Mouse (Mus musculus): Measurements from ENCODE around the gene Synpo2. TPM values are rescaled to one million over a fixed set of nuclear protein-coding genes. Genes with fewer than 3 reads are reported as not detected.

The Synpo2 gene
- 0.29 and 0.48 TPM in 2 replicates for polyA plus RNA-seq (2012; ENCODE audit: insufficient read depth, insufficient read length, missing spikeins)

- H3K4me3 ChIP-seq (ENCODE audit: insufficient read depth, low read length): peak within 1 kb of the TSS; percentile 52
- H3K4me1 ChIP-seq (ENCODE audit: control insufficient read depth, insufficient read depth, low read length): no peaks in the 10 kb centered on the region
- no peak within 1 kb of the TSS for H3K27ac ChIP-seq (ENCODE audit: insufficient read depth, low read depth, low read length)
- TF ChIP-seq CTCF (IDR thresholded peaks at IDR 0.05; ENCODE audit: low read depth, low read length) (no peak), POLR2A (IDR thresholded peaks at IDR 0.05; ENCODE audit: borderline replicate concordance, low read depth, low read length) (no peak)
Observed at GRCm38 (mm10) chr3:123235921-123236320, at the start of gene Synpo2. Gene Synpo2, minus strand, starts transcription at chr3:123236149.

DNA sequence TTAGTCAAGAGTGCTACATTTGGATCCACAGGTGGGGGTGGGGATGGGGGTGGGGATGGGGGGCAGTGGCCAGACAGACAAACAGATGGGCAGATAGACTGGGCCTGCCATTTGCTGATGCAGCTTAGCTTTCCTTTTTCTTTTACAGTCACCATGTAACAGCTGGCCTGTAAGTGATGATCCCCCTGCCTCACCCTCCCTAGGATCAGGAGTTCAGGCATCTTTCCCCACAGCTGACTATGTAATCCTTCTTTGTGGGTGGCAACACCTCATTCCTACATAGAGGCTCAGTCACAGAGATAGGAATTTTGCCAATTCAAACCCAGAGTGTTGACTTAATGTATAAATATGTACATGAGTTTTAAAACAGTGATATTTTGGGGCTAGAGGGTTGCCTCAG, 49.7 kb upstream of the Synpo2 start:
- TF ChIP-seq CTCF (IDR thresholded peaks at IDR 0.05; ENCODE audit: low read depth, low read length) (no peak), POLR2A (IDR thresholded peaks at IDR 0.05; ENCODE audit: borderline replicate concordance, low read depth, low read length) (no peak)
- H3K4me3 ChIP-seq (ENCODE audit: insufficient read depth, low read length): no peak overlapping the region
- H3K27ac ChIP-seq (ENCODE audit: insufficient read depth, low read depth, low read length): no peak overlapping the region
- H3K4me1 ChIP-seq (ENCODE audit: control insufficient read depth, insufficient read depth, low read length): no peaks in the 10 kb centered on the region

DNA sequence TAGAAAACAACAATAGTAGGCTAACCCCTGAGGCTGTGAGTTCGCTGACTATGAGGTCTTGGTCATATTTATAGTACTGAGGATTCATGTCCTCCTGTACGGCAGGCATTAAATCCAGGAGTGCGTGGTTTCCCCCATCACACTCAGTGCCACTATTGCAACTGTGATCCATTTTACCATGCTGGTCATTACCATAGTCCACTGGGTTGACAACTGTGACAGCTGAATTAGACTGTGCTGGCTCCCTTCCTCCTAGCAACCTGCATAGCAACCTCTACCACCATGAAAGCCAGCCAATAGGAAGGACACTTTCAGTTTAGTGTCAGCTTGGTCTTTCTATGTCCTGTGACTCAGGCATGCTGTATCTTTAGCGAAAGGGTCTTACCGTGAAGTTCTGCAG, 48.3 kb upstream of the Synpo2 start:
- no peak overlapping the region for H3K27ac ChIP-seq (ENCODE audit: insufficient read depth, low read depth, low read length)
- TF ChIP-seq CTCF (IDR thresholded peaks at IDR 0.05; ENCODE audit: low read depth, low read length) (no peak), POLR2A (IDR thresholded peaks at IDR 0.05; ENCODE audit: borderline replicate concordance, low read depth, low read length) (no peak)
- H3K4me1 ChIP-seq (ENCODE audit: control insufficient read depth, insufficient read depth, low read length): no peaks in the 10 kb centered on the region
- no peak overlapping the region for H3K4me3 ChIP-seq (ENCODE audit: insufficient read depth, low read length)

DNA sequence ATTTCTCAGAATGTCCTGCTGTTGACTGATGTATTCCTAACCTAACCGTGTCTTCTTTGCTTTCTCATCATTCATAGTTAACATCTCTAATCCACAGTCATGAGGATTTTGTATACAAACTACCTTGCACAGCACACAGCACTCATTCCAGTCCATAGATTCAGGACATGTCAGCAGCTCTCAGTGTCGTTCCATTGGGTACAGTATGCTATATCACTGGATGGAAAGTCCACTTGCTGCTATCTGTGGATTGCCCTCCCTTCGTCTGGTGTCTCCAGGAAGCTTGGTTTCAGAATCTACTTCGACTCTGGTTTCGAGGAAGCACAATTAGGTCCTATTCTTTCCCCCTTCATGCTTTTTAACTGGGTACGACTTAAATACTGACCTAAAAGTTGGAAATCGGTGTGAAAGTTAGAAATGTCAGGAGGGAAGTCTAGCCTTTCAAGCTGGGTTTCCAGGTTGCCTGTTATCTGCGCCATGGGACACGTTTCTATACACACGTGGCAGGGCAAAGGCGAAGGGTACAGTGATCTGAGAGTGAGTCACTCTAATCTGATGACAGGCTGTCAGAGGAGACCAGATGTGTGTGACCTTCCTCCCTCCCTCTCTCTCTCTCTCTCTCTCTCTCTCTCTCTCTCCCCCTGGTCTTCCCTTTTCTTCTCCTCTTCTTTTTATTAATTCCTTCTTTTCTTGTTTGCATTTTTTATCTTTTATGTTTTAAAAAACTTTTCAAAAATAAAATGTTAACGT, 47.1 kb upstream of the Synpo2 start:
- H3K27ac ChIP-seq (ENCODE audit: insufficient read depth, low read depth, low read length): no peak overlapping the region
- TF ChIP-seq POLR2A (IDR thresholded peaks at IDR 0.05; ENCODE audit: borderline replicate concordance, low read depth, low read length) (no peak), CTCF (IDR thresholded peaks at IDR 0.05; ENCODE audit: low read depth, low read length) (no peak)
- H3K4me1 ChIP-seq (ENCODE audit: control insufficient read depth, insufficient read depth, low read length): 0 out of 2 replicates have a peak, but pooled peaks cover 3% of the 10 kb centered on the region
- H3K4me3 ChIP-seq (ENCODE audit: insufficient read depth, low read length): no peak overlapping the region

DNA sequence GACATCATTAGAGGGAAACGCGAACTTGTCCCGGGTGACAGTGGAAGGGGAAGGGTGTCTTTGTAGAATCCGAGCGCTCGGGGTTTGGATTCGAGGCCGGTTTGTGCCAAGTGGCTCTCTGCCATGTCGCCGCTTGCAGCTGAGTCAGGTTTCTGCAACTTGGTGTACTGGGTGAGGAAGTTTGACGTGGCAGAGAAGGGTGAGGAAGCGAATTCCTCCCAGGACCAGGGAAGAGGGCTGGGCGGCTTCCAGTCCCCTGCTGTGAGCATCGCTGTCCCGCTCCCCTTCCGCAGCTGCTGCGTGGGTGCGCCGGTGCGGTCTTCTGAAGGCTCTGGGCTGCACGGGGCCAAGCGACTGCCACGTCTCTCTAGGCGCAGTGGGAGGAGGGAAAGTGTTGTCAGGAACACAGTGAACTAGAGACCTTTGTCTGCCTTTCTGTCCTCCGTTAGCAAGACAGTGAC, 31.8 kb upstream of the Synpo2 start:
- TF ChIP-seq CTCF (IDR thresholded peaks at IDR 0.05; ENCODE audit: low read depth, low read length) (no peak), POLR2A (IDR thresholded peaks at IDR 0.05; ENCODE audit: borderline replicate concordance, low read depth, low read length) (no peak)
- H3K4me1 ChIP-seq (ENCODE audit: control insufficient read depth, insufficient read depth, low read length): peaks cover 12% of the 10 kb centered on the region
- H3K27ac ChIP-seq (ENCODE audit: insufficient read depth, low read depth, low read length): peak overlapping the region; percentile 48
- H3K4me3 ChIP-seq (ENCODE audit: insufficient read depth, low read length): peak overlapping the region; percentile 81

DNA sequence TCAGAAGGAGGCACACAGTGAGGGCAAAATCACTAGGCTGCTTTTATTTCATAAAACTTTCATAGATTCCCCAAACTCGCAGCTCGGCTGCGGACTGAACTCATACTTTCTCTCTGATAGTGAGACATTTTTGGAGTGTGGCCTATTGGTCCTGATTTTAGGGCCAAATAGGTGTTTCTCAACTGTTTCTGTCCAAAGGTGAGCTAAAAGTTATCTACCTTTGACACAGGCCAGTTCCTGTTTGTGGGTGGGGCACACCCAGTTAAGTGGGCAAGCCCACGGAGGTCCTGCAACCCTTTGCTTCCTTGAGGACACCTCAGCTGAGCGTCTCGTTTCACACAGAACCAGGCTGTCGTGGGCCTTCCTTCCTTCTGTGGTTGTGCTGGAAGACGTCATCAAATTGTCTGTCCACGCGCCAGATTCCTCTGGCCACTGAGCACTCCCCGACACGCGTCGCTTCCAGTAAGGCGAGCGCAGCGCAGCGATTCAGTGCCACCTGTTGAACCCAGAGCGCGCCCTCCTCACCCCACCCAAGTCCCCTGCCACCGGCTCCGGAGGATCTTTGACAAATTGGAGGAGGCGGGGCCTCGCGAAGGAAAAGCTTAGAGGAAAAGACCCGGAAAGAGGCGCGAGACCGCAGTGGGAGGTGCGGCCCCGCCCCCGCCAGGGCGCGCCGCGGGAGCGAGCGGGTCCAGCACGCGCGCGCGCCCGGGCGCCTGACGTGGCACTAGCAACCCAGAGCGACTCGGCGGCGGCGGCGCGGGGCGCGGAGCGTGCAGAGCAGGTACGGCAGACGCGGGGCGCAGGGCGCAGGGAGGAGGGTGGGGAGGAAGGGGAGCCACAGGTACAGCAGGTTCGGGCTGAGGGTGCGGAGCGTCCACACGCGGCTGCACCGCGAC, 31.1 kb upstream of the Synpo2 start, which contains the start of gene Sec24d:
TSS of gene Sec24d (plus strand) at position 703 of the 899 bp plus-strand sequence.
- H3K4me1 ChIP-seq (ENCODE audit: control insufficient read depth, insufficient read depth, low read length): peaks cover 12% of the 10 kb centered on the region
- TF ChIP-seq CTCF (IDR thresholded peaks at IDR 0.05; ENCODE audit: low read depth, low read length) (no peak), POLR2A (IDR thresholded peaks at IDR 0.05; ENCODE audit: borderline replicate concordance, low read depth, low read length) (no peak)
- H3K4me3 ChIP-seq (ENCODE audit: insufficient read depth, low read length): peak within 1 kb of the TSS; percentile 81
- peak within 1 kb of the TSS; percentile 48 for H3K27ac ChIP-seq (ENCODE audit: insufficient read depth, low read depth, low read length)

- Histone ChIP-seq H3K4me3 (ENCODE audit: insufficient read depth, low read length) (no peak overlapping the region), H3K4me1 (ENCODE audit: control insufficient read depth, insufficient read depth, low read length) (peaks cover 12% of the 10 kb centered on the region), H3K27ac (ENCODE audit: insufficient read depth, low read depth, low read length) (no peak overlapping the region)
- TF ChIP-seq CTCF (IDR thresholded peaks at IDR 0.05; ENCODE audit: low read depth, low read length) (no peak), POLR2A (IDR thresholded peaks at IDR 0.05; ENCODE audit: borderline replicate concordance, low read depth, low read length) (no peak)
Observed at GRCm38 (mm10) chr3:123264706-123265105, 28.8 kb upstream of the Synpo2 start.

DNA sequence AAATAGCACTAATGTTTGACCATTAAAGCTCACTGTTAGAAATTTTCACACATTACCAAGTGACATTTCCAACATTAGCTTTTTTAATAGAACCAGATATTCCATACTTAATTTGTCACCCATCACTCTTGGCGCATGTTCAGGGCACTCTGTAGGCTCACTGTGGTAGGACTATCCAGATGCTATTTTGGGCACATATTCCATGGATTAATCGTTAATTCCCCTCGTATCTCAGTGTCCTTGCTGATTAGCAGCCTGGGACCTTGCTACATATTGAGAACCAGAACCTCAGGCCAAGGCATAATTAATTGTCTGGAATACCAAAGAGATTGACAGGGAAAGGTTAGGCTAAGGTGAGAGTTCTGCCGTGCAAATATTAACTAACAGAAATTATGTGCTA, 22.8 kb upstream of the Synpo2 start:
- H3K27ac ChIP-seq (ENCODE audit: insufficient read depth, low read depth, low read length): no peak overlapping the region
- H3K4me3 ChIP-seq (ENCODE audit: insufficient read depth, low read length): no peak overlapping the region
- H3K4me1 ChIP-seq (ENCODE audit: control insufficient read depth, insufficient read depth, low read length): peaks cover 4% of the 10 kb centered on the region; the same call in 1 of the 2 replicates
- TF ChIP-seq POLR2A (IDR thresholded peaks at IDR 0.05; ENCODE audit: borderline replicate concordance, low read depth, low read length) (no peak), CTCF (IDR thresholded peaks at IDR 0.05; ENCODE audit: low read depth, low read length) (no peak)

GRCm38 (mm10) chr3:123256181-123257101, 20.5 kb upstream of the Synpo2 start:
- TF ChIP-seq CTCF (IDR thresholded peaks at IDR 0.05; ENCODE audit: low read depth, low read length): no peak
- TF ChIP-seq POLR2A (IDR thresholded peaks at IDR 0.05; ENCODE audit: borderline replicate concordance, low read depth, low read length): no peak
- Histone ChIP-seq H3K27ac (ENCODE audit: insufficient read depth, low read depth, low read length) (no peak overlapping the region), H3K4me1 (ENCODE audit: control insufficient read depth, insufficient read depth, low read length) (peaks cover 4% of the 10 kb centered on the region; the same call in 1 of the 2 replicates), H3K4me3 (ENCODE audit: insufficient read depth, low read length) (no peak overlapping the region)

Data from bone marrow macrophage, adult 2 months (primary cell).